Mouse (Mus musculus) liver, postnatal 0 days (tissue): Measurements from ENCODE around the gene Mill2.

Experiments
- CTCF ChIP-seq: sonication (generic); IDR thresholded peaks from 2 replicates; pipeline ENCODE4 v1.5.1; 2016; ENCODE audit warnings: antibody characterized with exemption, low read depth
- EP300 ChIP-seq: IDR thresholded peaks from 2 replicates; pipeline ENCODE4 v1.6.1; 2016; ENCODE audit warnings: antibody characterized with exemption, low read depth, mild to moderate bottlenecking

DNA sequence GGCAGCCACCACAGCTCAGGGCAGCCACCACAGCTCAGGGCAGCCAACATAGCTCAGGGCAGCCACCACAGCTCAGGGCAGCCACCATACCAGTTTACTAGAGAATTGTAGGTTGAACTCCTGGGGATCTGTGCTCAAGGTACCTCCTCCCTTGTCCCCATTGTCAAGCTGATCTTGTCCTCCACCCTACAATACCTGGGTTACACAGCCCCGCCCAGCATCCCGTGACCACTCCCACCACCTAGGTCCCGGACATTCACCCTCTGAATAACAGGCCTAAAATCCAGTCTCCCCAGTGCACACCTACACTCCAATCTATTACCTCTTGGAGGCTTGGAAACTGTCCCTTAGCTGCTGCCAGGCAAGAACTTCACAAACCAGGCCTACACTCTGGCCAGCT is 65.2 kb downstream of the Mill2 start:
- TF ChIP-seq CTCF (no peak), EP300 (no peak)
